Mouse (Mus musculus) midbrain, embryonic 11.5 days (tissue): ENCODE measurements at regions not wholly inside any gene's neighbourhood (a gene's known extent, or its start where the extent isn't known, plus 50 kb on each side); places are given as distances from the start of the nearest gene placed in this dataset.
A peak's percentile ranks its signal among the peaks of the same experiment; 100 is the strongest.

ENCODE experiments used
- ATAC-seq: fragments of 200-750 bp; cut with Nextera tagmentation; 2 replicates; pipeline ENCODE4 v1.8.0; 2017; ENCODE audit warnings: moderate TSS enrichment, moderate library complexity; ENCODE audit not compliant: low FRiP score
- DNase-seq: peaks from one replicate; pipeline ENCODE4 v3.0.0; 2015; ENCODE audit warnings: low spot score; ENCODE audit errors: missing footprints
- H3K27ac ChIP-seq: fragments of 300-500 bp; sonication (generic); 2 replicates; pipeline ENCODE4 v1.5.1; 2014; ENCODE audit warnings: low read depth, low read length
- H3K27me3 ChIP-seq: fragments of 300-500 bp; sonication (generic); 2 replicates; pipeline ENCODE4 v1.6.1; 2014; ENCODE audit warnings: mild to moderate bottlenecking, low read length, moderate library complexity, mixed read lengths; ENCODE audit not compliant: control insufficient read depth, insufficient read depth
- H3K36me3 ChIP-seq: fragments of 300-500 bp; sonication (generic); 2 replicates; pipeline ENCODE4 v1.6.1; 2014; ENCODE audit warnings: mild to moderate bottlenecking, low read length, moderate library complexity, mixed read lengths; ENCODE audit not compliant: control insufficient read depth, insufficient read depth
- H3K4me1 ChIP-seq: fragments of 300-500 bp; sonication (generic); 2 replicates; pipeline ENCODE4 v1.6.1; 2014; ENCODE audit warnings: low read length; ENCODE audit not compliant: control insufficient read depth, insufficient read depth
- H3K4me2 ChIP-seq: fragments of 300-500 bp; sonication (generic); 2 replicates; pipeline ENCODE4 v1.6.1; 2014; ENCODE audit warnings: mild to moderate bottlenecking, moderate library complexity
- H3K4me3 ChIP-seq: fragments of 300-500 bp; sonication (generic); 2 replicates; pipeline ENCODE4 v1.5.1; 2014; ENCODE audit warnings: low read depth, low read length
- H3K9ac ChIP-seq: fragments of 300-500 bp; sonication (generic); 2 replicates; pipeline ENCODE4 v1.6.1; 2014; ENCODE audit warnings: low read length
- H3K9me3 ChIP-seq: fragments of 300-500 bp; sonication (generic); 2 replicates; pipeline ENCODE4 v1.6.1; 2016; ENCODE audit warnings: low read length; ENCODE audit not compliant: control insufficient read depth
- WGBS: fragments of 180-500 bp; shearing (Covaris S2); extraction: QIAGEN DNeasy Blood & Tissue Kit; methylation state at CpG from one replicate; pipeline ENCODE4 v1.1.7; 2014; 5-methylcytosine and 5-hydroxymethylcytosine counted together

DNA sequence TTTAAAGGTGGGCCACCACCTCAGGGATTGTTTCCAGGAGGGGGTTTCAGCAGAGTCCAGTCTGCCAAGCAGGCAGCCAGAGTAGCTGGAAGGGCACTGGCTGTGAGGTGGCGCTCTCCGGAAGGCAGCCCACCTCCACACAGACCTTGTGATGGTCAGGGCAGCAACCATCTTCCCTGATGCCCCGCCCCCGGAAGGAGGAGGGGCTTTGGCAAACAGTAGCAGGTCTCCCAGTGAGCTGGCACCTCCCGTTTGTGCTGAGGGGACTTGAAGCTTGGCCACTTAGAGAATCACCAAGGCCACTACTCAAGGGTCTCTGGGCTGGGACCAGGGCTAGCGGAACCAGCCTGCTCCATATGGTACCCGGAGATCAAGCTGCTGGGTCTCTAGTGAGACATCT, 67.4 kb upstream of the Nkx1-1 start:
- no peaks in the 10 kb centered on the region; the same call in 1 of the 2 replicates for H3K27me3 ChIP-seq
- H3K4me1 ChIP-seq = peaks cover 18% of the 10 kb centered on the region
- no peaks in the 10 kb centered on the region for H3K9me3 ChIP-seq
- WGBS = 48% methylated on average over 7 of the region's 7 CpGs
- DNase-seq = no peak
- H3K4me2 ChIP-seq = no peak overlapping the region
- H3K4me3 ChIP-seq = no peak overlapping the region
- peak; percentile 19; the same call in 1 of the 2 replicates for ATAC-seq
- peak overlapping the region; percentile 27; the same call in 1 of the 2 replicates for H3K9ac ChIP-seq
- H3K36me3 ChIP-seq = no peaks in the 10 kb centered on the region
- H3K27ac ChIP-seq = no peak overlapping the region

- 20% methylated on average over 6 of the region's 6 CpGs for WGBS
- H3K36me3 ChIP-seq = no peaks in the 10 kb centered on the region
These were observed 62.2 kb upstream of the Nkx1-1 start for GRCm38 (mm10) chr5:33495900-33496529.

DNA sequence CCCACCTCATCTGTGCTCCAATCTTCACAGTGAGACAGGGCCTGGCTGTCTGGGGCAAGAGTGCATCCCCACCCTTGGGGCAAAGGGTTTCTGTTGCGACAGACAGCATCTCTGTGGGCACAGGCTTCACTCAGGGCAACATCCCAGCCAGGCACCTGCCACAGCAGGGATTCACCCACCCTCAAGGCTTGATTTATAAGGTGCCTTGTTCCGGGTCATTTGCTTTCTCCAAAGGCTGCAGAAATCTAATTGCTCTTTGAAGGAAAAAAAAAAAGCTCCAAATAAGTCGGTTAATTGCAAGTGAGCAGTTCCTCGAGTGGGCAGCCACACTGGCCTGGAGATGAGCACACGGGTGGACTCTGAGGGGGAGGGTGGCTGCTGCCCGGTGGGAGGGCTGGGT, 61.5 kb upstream of the Nkx1-1 start:
- no peak for ATAC-seq
- Histone ChIP-seq H3K9me3 (no peaks in the 10 kb centered on the region), H3K27me3 (no peaks in the 10 kb centered on the region; the same call in 1 of the 2 replicates), H3K36me3 (no peaks in the 10 kb centered on the region), H3K4me3 (no peak overlapping the region), H3K9ac (no peak overlapping the region), H3K27ac (no peak overlapping the region), H3K4me1 (peaks cover 8% of the 10 kb centered on the region; the same call in 1 of the 2 replicates), H3K4me2 (no peak overlapping the region)
- peak; percentile 79 for DNase-seq
- WGBS = 35% methylated on average over 6 of the region's 6 CpGs

More at GRCm38 (mm10) chr5:33495900-33496529, 62.2 kb upstream of the Nkx1-1 start:
- H3K27ac ChIP-seq = no peak overlapping the region
- peaks cover 12% of the 10 kb centered on the region for H3K4me1 ChIP-seq
- ATAC-seq = peak; percentile 88
- H3K4me2 ChIP-seq = no peak overlapping the region
- H3K4me3 ChIP-seq = no peak overlapping the region
- no peak overlapping the region for H3K9ac ChIP-seq
- DNase-seq = peak; percentile 99
- H3K9me3 ChIP-seq = no peaks in the 10 kb centered on the region
- H3K27me3 ChIP-seq = no peaks in the 10 kb centered on the region; the same call in 1 of the 2 replicates

- Histone ChIP-seq H3K4me2 (no peak overlapping the region), H3K36me3 (no peaks in the 10 kb centered on the region), H3K4me1 (peaks cover 19% of the 10 kb centered on the region), H3K9ac (no peak overlapping the region), H3K27ac (no peak overlapping the region), H3K27me3 (no peaks in the 10 kb centered on the region; the same call in 1 of the 2 replicates), H3K9me3 (no peaks in the 10 kb centered on the region), H3K4me3 (no peak overlapping the region)
- no peak for ATAC-seq
- 89% methylated on average over 11 of the region's 11 CpGs for WGBS
- DNase-seq = peak; percentile 31
These were observed 59.0 kb upstream of the Nkx1-1 start for GRCm38 (mm10) chr5:33492604-33493315.

DNA sequence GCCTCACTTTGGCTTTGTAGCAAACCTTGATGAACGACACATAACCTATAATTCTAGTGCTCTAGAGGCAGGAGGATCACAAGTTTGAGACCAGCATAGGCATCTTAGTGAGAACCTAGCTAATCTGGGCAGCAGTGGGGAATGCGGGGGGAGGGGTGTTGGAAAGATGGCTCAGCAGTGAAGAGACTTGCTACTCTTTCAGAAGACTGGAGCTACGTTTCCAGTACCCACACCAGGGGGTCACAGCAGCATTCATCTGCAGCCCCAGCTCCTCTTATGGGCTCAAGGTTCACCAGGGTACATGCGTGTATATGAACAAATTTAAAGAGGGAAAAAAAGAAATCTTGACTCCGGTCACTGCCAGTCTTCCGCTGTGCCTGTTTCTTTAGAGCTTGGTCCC, 55.5 kb upstream of the Nkx1-1 start:
- no peaks in the 10 kb centered on the region for H3K36me3 ChIP-seq
- H3K4me3 ChIP-seq = no peak overlapping the region
- peaks cover 14% of the 10 kb centered on the region for H3K4me1 ChIP-seq
- WGBS = 71% methylated on average over 6 of the region's 6 CpGs
- DNase-seq = peak; percentile 77
- no peaks in the 10 kb centered on the region for H3K27me3 ChIP-seq
- no peak overlapping the region for H3K9ac ChIP-seq
- no peaks in the 10 kb centered on the region for H3K9me3 ChIP-seq
- H3K27ac ChIP-seq = no peak overlapping the region
- ATAC-seq = no peak
- no peak overlapping the region for H3K4me2 ChIP-seq

DNA sequence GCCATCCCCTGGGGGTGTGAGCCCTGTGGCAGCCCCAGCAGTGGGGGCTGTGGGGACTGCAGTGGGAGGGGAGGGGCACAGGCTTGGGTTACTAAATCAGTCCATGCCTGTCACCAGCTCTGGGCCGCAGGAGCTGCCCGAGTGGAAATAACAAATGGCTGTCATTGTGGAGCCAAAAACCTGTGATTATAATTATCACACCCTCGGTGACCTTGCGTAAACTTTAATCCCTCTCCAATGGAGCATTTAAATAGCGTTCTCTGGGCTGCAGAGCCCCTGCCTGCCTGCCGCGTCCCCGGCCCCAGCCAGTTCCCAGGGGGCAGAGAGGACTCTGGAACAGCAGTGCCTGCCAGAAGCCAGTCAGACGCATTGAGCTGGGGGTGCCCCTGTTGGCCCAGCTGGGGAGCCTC, 54.4 kb upstream of the Nkx1-1 start:
- Histone ChIP-seq H3K9ac (no peak overlapping the region), H3K36me3 (no peaks in the 10 kb centered on the region), H3K4me3 (no peak overlapping the region), H3K9me3 (no peaks in the 10 kb centered on the region), H3K27me3 (no peaks in the 10 kb centered on the region), H3K4me2 (no peak overlapping the region), H3K27ac (no peak overlapping the region), H3K4me1 (peaks cover 14% of the 10 kb centered on the region)
- DNase-seq = peak; percentile 91
- ATAC-seq = peak; percentile 61; the same call in 1 of the 2 replicates
- 1% methylated on average over 9 of the region's 9 CpGs for WGBS

DNA sequence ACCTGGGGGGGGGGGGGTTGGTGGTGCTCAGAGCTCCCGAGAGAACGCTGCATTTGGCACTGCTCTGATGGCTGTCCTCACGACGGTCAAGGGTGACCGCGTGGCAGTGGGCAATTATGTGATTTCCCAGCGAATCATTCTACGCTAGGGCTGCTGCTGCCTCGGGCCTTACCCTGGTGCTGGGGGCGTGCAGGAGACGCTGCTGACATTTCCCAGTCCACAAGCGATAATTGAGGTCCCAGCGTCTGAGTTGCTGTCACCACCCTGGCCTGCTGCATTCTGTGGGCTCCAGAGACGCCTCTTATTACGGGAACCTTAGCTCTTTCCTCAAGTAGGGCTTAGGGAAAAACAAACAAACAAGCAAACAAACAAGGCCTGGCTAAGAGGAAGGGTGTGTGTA, 52.0 kb upstream of the Nkx1-1 start:
- H3K36me3 ChIP-seq = no peaks in the 10 kb centered on the region
- H3K4me1 ChIP-seq = peaks cover 10% of the 10 kb centered on the region
- no peak overlapping the region for H3K27ac ChIP-seq
- H3K4me2 ChIP-seq = no peak overlapping the region
- no peak for ATAC-seq
- H3K9me3 ChIP-seq = no peaks in the 10 kb centered on the region
- H3K4me3 ChIP-seq = no peak overlapping the region
- no peak overlapping the region for H3K9ac ChIP-seq
- DNase-seq = no peak
- no peaks in the 10 kb centered on the region for H3K27me3 ChIP-seq
- 79% methylated on average over 15 of the region's 15 CpGs for WGBS
